Mouse (Mus musculus): ENCODE results near the gene Chmp6.

Gene Chmp6

DNA sequence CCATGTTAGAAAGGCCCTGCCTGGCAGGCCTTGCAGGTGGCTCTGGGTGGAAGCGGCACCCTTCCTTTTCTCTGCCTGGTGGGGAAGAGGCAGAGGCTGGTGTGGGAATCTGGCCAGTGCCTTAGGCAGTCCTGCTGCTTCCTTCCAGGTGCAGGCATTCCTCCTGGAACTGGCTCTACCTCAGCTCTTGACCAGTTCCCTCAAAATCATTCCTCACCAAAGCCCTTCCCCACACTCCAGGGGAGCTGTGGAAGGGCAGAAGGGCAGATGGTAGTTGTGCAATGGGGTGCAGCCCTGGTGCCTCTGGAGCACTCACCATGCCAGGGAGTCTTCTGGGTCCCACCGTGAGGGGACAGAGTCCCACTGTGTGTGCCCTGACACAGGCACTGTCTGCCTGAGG is 23.2 kb downstream of the Chmp6 start:
- no peak for DNase-seq (ENCODE audit: low read depth, low spot score)

DNA sequence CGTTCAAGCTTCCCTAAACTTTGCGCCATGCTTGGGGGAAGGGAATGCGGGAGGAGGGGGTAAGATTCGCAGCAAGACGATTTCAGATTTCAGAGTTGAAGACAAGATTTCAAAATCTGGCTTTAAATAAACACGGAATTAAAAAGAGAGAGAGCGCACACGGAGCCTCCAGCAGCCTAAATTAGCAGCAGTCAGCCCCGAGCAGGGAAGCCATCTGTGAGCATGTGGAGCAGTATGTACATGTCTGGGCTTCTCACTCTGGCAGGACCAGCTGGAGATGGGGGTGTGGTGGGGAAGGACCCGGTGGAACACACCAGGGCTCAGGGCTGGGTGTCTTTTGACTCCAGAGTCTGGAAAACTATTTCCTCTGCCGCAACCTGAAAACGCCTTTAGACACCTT is 24.0 kb downstream of the Chmp6 start:
- no peak for DNase-seq (ENCODE audit: low read depth, low spot score)

DNA sequence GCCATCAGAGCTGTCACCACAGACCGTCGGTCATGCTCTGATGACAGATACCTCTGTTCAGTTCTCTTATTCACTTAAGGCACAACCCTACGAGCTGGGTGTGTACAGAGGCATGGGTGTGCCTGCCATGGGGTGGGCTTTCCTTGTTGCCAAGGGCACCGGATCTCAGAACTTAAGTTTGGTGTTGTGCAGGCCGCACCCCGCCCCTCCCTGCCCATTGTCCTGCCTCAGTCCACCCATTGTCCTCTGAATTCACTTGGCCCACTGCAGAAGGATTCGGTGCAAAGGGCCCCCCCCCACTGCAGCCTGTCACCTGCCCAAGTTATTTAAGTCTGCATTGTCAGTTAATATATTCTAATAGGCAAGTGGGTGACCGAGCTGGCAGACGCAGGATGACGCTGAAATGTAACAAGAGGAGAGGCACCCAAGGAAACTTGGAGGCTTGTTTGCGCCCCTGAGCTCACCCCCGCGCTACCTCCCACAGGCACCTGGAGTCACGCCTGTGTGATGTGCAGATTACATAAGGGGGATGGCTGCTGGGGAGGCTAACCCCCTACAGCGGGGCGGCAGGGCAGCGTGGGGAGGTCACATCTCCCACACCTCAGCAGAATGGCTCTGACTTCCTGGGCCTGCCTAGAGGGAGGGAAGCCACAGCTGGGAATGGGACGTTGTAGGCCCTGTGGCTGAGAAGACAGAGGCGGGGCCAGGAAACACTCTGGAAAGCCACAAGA is 24.7 kb downstream of the Chmp6 start:
- no peak for DNase-seq (ENCODE audit: low read depth, low spot score)

DNA sequence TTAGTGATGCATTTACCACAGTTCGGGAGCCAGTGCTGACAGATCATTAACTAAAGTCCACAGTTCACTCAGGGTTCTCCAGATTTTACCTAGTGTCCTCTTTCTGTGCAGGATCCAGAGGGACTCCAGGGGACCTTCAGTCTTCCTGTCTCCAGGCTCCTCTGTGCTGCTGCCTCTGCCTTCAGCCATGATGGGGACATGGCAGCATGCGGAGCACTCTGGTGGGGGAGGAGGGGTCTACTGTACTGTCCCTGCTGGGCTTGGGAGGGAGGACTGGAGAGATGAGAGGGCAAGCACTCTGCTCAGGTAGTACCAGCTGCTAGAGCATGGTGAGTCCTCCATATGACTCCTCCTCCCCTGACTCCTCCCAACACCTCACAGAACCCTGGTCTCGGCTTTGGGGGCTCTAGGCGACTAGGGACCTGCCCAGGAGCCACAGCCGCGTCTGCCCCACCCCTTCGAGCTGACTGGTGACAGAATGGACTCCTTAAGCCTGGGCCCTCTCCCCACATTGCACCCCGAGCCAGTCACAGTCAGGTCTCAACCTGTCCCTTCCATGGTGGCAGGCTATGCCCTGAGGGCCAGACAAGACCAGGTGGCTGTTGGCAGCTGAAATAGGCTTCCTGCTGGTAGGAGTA is 26.0 kb downstream of the Chmp6 start:
- DNase-seq (ENCODE audit: low read depth, low spot score), result no peak

DNA sequence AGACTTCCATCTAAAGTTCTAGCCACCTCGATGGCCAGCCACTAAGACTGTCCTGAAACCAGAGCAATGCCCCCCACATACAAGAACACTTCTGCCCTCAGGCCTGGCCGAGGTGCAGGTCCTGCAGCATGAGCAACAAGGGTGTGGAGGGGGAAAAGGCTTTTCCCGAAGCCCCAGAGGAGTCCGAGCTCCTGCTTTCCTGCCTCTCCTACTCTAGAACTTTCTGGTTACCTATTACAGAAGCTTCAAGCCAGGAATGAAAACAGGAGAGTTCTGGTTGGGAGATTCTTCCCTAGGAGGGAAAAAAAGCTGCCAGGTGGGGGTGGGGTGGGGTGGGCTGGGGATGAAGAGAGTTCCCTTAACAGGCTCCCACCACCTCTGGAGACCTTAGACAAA is 26.5 kb downstream of the Chmp6 start:
- no peak for DNase-seq (ENCODE audit: low read depth, low spot score)

DNA sequence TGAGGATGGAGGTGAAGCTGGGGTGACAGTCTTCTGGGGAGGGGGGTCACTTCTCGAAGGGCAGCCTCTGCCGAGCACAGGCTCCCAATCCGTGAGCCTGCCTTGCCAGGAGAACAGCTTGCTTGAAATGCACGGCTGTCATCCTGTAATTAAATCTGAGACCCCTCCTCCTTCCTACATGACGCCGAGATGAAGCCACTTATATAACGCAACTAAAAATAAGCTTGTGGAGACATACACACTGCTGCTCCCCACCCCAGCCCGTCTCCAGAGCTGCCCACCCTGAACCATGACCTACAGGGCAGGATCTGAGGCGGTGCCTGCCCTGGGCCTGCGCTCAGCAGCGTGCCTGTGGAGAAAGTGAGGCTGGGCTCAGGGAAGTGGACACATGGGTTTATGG is 26.9 kb downstream of the Chmp6 start:
- no peak for DNase-seq (ENCODE audit: low read depth, low spot score)

DNA sequence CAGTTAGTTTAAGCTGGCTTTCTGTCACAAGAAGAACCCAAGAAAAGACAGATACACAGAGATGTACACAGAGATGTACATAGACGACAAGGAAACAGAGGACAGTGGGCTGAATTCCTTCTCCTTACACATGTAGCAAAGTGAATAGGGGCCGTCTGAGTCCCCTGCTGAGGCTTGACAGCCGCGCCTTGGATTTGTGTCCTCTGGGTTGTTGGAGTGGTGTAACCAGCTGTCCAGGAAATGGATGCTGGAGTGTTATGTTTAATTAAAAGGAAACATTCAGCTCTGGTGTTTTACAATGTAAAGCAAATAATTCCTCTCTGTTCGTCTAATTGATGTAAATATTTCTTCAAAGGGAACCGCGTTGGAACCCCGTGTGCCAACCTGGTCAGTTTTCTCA is 28.6 kb downstream of the Chmp6 start:
- DNase-seq (ENCODE audit: low read depth, low spot score), result no peak

DNA sequence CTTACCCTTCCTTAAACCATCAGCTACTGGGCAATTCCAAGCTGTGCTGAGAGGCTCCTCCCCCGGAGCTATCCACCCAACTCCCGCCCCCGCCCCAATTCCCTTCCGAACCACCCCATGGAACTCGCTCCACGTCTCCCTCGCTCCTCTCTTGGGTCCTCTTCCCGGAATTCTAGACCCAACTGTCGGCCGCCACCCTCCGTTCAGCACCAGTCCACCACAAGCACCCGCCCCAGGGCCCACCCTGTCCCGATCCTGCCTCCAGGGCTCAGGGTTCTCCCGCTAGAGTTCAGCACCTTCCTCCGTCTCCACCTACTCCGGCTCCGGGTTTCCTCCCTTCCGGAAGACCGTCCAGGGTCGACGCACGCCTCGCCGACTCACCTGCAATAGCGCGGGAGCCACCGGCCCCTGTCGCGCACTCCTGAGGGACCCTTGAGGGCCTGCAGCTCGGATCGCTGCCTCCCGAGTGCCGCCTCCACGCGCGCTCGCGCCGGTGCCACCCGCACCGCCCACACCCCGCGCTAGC is 29.0 kb downstream of the Chmp6 start:
- no peak for DNase-seq (ENCODE audit: low read depth, low spot score)

DNA sequence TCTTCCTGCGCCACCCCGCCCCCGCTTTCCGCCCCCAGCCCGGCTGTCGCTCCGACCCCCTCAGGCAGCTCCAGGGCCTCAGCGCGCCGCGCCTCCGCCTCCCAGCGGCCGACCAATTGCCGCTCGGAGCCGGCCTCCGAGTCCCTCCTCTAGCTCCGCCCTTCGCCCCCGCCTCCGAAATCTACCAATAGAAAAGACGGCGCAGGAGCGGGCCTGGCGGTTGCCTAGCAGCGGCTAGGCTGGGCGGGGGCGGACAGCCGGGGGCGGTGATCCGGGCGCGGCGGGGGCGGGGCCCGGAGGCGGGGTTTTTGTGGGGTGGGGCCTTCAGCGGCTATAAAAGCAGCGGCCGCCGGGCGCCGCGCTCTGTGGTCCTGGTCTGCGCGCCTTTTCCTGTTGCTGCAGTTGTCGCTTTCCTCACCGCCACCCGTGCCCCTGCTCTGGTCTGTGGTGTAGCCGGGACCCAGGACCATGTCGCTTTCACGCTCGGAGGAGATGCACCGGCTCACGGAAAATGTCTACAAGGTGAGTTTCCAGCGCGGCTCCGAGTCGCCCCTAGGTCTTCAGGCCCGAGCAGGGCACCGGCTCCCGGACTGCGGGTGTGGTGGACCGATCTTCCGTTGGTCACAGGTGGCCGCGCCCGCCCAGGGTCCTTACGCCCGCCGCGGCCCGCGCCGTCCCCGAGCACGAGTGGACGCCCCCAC is 29.6 kb downstream of the Chmp6 start, which contains the start of gene Baiap2:
Gene Baiap2 (plus strand): TSS at position 37 of the 701 bp plus-strand sequence.
- DNase-seq (ENCODE audit: low read depth, low spot score), result peak; percentile 98

DNA sequence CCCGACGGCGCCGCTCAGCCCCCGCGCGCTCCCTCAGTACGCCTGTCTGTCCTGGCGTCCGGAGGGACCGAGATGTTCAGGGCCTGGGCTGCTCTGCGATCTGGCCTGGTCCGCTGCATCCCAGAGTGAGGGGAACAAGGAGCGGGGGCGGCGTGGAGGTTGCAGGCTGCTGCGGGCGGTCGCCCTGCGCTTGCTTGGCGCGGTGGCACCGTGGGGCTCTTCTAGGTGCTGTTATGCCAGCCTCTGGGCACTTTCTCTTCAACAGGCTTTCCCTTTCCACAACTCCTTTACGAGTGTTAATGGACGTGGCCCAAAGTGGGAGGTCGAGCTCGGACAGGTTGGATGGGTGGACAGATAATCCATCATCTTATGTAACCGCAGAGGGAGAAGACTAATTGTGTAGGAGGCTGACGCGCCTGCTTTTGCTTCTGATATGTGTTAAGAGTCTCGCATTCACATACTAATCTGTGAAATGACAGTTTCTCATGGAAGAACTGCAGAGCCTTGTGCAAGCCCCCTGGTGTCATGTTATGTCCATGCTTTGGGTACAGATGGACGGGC is 30.3 kb downstream of the Chmp6 start:
- DNase-seq (ENCODE audit: low read depth, low spot score), result peak; percentile 61

DNA sequence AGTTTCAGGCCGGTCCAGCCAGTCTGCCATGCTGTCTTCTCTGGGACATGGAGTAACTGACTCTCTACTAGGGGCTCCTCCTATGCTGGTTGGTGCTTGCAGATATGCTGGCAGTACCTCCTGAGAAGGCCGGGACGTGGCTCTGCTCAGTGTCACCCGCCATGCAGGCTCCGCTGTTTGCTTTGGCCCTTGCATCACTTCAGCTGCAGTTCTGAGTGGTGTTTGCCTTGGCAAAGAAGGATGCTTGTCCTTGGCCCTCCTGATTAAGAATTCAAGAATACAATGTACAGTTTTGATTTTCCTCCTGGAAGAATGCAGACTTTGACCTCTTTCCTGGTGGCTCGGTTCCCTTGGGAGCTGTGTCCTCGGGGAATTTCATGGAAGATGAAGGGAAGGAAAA is 32.1 kb downstream of the Chmp6 start:
- DNase-seq (ENCODE audit: low read depth, low spot score), result no peak

DNA sequence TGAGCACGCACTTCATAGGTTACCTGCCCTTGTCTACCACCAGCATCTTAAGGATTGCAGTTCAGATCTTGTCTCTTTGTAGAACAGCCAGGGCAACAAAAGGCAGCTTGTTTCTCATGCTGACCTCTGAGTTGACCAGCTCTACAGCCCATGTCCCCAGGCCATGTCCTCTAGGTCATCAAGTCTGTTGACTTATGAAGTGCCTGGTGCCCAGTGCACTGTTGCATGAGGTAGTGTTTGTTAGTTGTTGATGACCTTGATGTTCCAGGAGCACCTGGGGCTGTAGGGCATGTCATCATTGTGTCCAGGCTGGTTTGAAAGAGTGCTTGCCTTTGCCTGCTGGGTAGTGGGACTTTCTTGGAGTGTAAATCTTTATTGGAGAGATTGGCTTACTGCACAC is 34.2 kb downstream of the Chmp6 start:
- DNase-seq (ENCODE audit: low read depth, low spot score), result no peak

DNA sequence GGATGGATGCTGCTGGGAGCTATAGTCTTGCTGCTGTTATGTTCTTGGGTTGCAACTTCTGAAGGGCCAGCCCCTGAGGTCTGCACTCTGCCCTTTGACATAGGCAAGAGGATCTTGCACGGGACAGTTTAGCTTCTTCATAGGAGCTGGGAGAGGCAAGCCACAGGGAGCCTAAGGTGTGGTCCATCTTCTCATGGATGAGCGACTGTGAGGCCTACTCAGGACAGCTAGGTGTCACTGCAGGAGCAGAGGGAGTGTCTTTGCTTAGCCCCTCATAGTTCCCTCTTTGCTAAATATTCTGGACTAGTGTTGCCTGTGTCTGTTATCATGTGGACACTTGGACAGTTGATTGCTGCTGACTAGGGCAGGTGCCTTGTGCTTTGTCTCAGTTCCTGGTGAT is 34.7 kb downstream of the Chmp6 start:
- no peak for DNase-seq (ENCODE audit: low read depth, low spot score)

DNA sequence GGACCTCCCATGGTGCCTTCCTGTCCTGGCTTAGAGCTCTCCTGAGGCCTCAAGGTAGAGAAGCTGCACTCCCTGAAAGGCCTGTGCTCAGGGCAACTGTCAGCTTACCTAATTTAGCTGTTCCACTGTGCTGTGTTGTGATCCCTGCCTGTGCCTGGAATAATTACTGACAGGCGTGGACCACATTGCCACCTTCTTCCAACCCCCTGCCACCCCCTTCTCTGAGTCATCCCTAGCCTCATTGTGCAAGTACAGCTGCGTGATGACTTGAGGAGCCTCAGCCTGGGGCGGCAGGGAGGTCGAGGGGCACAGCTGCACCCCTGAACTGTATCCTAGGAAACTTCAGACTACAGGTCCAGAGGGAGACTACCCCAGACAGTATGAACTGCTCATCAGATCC is 35.1 kb downstream of the Chmp6 start:
- no peak for DNase-seq (ENCODE audit: low read depth, low spot score)

DNA sequence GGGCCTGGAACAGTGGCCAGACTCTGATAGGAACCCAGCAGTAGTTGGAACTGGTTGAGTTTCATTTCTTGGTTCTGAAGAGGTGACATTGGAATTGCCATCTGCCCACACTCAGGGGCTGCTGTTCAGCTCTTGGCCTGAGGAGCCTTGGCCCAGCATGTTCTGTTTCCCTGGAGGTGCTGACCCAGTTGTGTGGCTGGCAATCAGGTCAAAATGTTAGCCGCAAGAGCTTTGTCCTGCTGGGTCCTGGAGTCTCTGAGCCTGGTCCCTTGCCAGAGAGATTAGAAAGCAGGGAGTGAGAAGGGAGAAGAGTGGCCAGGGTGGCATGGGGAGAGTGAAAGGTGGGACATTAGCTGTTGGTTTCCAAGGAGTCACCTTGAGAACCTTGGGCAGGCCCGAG is 35.6 kb downstream of the Chmp6 start:
- no peak for DNase-seq (ENCODE audit: low read depth, low spot score)

DNA sequence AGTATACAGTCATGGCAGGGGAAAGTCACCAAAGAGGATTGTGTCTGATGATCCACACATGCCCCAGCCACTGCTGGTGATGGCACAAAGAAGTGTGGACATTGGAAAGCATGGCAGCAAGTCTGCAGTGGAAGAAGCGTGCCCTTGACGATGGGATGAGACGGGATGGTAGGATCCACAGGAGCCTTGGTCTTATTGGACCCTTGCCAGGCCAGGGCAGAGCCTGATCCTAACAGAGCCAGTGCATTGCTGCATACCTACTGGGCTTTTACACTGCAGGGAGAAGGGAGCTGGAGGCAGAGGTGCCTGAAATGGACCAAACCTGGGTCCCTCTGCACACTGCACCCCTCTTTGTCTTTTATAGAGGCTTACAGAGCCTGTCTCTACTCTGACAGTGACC is 37.3 kb downstream of the Chmp6 start:
- DNase-seq (ENCODE audit: low read depth, low spot score), result no peak

DNA sequence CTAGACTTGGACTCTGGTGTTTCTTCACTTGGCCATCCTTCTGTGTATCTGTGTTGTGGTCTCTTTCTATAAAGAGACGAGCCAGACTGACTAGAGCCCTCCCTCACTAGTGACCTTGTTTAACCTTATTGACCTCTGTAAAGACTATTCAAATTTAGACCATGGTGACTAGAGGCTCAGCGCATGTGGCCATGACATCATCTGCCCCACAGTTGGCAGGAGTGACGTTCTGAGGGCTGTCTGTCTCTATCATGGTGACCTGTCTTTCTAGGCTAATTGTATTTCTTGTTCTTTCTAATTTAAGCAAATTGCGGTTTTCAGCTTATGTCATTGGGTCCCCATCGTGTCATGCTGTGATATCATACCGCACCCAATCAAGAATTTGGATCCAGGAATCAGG is 38.1 kb downstream of the Chmp6 start:
- no peak for DNase-seq (ENCODE audit: low read depth, low spot score)

DNA sequence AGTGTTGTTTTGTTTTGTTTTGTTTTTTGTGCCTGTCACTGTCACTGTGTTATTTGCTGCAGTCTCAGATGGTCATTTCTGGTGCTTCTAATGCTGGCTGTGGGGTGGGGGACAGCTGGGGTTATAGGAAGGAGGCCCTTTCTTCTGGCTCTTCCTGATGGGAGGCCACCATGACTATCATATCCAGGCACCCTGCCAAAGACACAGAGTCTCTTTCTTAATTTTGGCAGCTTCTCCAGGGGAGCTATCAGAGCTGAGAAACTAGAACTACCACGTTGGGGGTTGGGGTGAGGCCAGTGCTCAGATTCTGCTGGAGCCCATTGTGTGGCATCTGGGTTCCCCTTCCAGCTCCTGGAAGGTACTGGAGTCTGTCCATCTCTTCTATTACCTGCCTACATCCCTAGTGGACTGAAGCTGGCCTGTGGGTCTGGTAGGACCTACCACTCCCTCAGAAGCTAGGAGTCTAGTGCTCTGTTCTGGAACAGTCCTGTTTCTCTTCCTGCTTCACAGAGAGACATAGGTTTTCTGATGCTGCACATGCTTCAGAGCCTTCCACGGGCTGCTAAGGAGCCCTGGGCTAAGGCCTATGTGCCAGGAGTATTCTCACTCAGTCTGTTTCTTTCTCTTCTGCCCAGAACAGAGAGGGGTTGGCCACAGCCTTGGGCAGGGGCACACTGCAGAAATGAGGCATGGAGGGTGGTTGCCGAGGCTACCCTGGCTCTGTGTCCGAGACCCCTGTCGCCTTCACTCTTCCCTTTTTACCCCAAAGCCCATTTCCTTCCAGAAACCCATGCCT is 39.4 kb downstream of the Chmp6 start:
- no peak for DNase-seq (ENCODE audit: low read depth, low spot score)

DNA sequence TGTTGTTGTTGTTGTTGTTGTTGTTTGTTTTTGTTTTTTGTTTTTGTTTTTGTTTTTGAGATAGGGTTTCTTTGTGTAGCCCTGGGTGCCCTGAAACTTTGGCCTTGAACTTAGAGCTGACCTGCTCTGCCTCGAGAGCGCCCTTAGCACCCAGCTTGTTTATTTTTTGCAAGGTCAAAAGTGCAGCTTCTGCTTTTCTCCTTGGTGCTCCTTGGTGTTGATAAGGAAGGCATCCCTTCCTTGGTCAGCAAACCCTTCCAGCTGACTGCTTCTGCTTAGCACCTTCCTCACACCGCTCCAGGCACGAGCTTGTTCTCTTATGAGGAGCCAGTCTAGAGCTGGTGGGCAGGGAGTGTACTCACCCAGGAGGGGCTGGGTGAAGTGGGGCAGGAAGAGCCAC is 41.0 kb downstream of the Chmp6 start:
- no peak for DNase-seq (ENCODE audit: low read depth, low spot score)

DNA sequence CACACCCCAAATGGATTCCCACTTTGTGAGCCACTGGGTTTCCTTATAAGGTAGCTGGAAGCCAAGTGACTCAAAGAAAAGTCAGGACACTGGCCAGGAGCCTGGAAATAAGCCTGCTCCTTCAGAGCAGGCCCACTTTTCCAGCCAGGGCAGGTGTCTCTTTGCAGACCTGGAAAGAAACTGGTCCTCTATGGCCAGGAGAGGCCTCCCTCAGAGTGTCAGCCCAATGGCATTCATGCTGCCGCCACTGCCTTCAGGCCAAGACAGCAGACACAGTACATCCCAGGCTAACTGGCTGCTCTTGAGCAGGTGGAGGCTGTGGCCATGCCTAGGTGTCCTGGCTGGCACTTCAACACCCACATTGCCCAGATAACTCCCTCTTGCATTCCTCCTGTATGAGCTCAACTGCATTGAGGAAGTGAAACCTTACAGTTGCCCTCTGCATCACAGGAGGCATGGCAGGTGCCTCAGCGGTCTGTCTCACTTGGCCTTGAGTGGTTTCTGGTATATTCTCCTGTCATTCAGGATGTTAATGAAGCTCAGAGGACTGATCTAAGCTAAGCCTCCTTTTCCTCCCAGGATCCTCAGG is 41.6 kb downstream of the Chmp6 start:
- no peak for DNase-seq (ENCODE audit: low read depth, low spot score)

DNA sequence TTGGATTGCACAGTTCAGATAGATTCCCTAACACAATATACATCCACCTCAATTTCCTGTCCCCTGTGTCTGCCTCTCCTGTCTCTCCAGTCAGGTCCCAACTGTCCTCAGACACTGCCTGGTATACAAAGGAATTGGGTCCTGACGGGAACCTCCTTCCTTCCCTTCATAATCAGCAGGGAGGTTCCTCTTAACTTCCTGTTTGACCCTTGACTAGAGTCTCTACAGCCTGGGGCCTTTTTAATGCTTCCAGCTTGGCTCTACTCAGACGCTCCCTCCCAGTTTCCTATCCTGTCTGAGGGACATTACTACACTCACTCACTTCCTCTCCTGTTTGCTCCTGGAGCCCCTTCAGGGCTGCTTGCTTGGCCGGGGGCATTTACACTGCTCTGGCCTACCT is 42.2 kb downstream of the Chmp6 start:
- DNase-seq (ENCODE audit: low read depth, low spot score), result no peak
